Mouse (Mus musculus): ENCODE data around the gene Mrnip. TPM values are rescaled to one million over a fixed set of nuclear protein-coding genes. Genes with fewer than 3 reads are reported as not detected.

The Mrnip gene
- polyA plus RNA-seq, 1 experiment: 8.3 TPM

DNA sequence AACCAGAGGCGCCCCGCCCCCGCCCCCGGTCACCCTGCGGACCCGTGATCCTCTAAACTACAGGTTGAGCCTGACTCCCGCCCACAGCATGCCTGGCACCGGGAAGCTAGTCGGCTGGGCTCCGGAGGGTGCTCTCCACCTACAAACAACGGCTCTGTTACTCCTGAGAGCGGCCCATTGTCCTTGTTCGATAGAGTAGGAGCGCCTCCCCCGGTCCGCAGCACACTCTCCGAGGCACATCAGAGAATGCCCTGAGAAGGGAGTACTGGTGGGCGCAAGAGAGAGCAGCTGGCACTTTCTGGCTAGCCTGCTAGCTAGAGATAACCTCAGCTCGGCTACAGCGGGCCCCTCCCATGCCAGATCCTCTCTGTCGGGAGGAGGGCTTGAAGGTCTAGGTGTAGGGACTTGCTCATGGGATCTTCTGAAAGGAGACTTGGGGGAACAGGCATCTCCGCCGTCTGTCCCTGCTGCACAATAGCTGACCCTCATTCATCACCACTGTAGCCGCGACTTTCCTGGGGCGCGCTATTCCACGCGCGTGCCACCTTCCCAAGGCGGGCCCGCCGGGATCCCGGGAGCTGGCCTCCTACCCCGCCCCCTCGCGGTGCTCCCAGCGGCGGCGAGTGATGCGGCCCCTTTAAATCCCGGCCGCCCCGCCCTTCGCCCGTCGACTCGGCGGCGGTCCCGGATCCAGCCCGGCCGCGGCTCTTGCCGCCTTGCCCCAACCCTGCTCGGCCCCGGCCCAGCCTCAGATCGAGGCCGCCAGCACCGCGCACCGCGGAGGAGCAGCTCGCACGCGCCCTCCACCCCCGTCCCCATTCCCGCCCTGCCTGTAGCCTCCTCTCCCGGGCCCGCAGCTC is 50.7 kb downstream of the Mrnip start:
- peak; percentile 19 for TF ChIP-seq GATA1 (IDR thresholded peaks at IDR 0.05; ENCODE audit: low read length)

DNA sequence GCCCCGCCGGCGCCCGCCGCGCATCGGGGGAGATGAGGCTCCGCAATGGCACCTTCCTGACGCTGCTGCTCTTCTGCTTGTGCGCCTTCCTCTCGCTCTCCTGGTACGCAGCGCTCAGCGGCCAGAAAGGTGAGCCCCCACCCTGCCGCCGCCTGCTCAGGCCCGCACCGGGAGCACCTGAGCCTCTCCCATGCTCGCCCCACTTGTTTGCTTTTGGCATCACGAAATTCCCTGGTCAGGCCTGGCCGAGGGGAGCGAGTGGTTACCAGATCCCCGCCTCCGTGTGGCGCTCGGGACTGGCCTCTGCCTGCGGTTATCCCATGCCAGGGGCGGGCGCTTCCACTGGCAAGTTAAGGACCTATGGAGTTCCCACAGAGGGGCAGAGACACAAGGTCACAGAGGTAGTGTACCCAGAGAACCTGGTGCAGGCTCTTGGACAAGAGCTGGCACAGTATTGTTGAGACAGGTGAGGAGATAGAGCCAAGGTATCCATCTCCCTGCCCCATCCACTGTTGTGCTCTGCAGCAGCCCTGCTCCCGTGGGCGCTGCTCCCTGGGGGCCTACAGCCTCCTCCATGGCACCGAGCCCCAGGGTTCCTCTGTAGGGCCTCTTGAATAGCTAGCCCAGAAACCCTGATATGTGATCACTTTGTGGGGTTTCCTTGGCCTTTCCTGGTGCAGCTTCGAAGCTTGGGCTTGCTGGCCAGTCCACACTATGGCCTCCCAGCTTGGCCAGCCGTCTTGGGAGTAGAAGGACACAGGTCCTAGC is 51.6 kb downstream of the Mrnip start:
- no peak for TF ChIP-seq GATA1 (IDR thresholded peaks at IDR 0.05; ENCODE audit: low read length)

DNA sequence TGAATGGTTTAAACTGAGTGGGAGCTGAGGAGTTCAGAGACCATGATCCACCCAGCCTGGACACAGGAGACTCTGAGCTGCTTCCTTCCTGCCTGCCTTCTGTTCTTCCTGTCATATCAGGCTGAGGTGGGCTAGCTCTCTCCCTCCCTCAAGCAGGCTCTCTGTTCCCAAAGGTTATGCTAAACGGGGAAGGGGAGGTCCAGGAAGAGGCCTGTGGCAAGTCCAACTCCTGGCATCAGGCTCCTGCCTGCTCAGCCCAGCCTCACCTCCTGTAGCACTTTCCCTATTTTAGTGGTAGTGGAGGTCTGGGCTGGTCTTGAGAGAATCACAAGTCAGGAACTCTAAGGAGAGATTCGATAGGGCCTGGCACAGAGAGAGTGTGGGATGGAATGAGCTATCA is 52.2 kb downstream of the Mrnip start:
- TF ChIP-seq GATA1 (IDR thresholded peaks at IDR 0.05; ENCODE audit: low read length): no peak

DNA sequence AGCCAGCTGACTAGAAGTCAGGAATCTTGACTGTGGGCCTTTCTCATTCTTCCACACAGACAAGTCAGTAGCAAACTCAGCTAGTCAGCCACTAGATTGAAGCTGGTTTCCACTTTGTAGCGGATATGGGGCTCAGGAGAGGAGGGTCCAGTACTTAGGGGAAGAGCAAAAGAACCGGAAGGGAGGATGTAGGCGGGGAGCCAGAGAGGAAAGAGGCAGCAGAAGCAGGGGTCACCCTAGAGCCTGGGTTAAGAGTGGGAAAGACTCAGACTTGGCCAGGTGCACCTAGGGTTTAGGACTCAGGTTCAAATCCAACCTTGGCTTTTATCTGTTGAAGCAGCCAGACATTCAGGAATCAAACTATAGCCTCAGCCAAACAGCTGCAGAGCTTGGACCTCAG is 53.0 kb downstream of the Mrnip start:
- TF ChIP-seq GATA1 (IDR thresholded peaks at IDR 0.05; ENCODE audit: low read length): no peak

DNA sequence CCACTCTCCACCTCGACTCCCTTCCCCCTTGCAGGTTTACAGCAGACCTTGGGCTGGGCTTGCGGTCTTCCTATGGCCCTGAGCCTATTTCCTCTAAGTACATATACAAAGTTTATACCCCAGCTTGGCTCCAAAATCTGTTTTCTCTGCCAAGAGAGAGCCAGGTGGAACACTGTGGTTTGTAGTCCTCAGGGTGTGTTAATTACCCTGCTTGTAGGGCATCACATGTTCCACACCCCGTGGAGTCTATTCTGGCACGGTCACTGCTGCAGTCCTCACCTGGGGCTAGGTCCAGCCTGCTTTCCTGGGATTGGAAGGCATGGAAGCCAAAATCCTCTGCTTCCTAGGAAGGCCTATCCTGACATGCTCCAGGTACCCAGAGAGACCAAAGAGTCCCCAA is 53.5 kb downstream of the Mrnip start:
- TF ChIP-seq GATA1 (IDR thresholded peaks at IDR 0.05; ENCODE audit: low read length): no peak

DNA sequence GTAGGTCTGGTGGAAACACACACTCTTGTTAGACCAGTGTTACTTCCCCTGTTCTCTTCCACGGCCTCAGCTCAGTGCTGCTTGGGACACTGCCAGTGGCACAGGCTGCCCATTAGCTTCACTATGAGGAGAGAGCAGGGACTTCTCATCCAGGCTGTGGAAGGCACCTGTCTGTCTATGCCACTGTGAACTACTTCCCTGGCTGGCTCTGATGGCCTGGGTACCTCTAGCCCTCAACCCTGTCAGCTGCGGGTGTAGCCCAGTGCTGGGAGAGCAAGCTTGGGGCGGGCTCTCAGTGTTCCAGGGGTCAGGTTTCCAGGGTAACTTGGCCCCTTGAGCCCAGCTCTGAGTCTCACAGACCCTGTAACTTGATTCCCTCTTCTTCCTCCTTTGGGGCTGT is 54.5 kb downstream of the Mrnip start:
- no peak for TF ChIP-seq GATA1 (IDR thresholded peaks at IDR 0.05; ENCODE audit: low read length)

DNA sequence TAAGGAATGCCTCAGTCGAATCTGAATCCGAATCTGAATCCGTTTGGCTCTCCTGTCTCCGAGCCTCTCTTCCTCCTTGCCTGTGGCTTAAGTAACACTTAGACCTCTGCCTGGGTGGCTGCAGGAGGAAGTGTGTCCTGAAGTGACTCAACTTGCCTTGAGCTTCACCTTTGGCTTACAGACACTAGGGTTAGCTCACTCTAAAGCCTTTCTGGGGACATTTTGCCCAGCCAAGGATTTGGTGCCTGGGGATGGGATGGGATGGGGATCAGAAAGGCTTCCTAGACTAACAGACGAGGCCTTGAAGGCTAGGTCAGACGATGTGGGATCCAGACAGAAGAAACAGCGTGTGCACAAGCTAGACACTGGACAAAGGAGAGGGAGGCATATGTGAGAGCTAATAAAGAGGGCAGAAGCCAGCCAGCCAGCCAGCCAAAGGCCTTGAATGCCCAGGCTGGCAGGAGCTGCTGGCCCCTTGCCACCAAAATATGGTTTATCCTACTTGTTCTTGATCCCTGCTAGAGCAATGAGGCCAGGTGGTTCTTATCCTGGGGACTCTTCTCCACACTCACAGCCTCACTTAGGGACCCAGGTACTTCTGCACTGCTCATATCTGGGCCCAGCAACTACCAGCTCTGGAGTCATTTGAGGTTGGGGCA is 55.1 kb downstream of the Mrnip start:
- no peak for TF ChIP-seq GATA1 (IDR thresholded peaks at IDR 0.05; ENCODE audit: low read length)

DNA sequence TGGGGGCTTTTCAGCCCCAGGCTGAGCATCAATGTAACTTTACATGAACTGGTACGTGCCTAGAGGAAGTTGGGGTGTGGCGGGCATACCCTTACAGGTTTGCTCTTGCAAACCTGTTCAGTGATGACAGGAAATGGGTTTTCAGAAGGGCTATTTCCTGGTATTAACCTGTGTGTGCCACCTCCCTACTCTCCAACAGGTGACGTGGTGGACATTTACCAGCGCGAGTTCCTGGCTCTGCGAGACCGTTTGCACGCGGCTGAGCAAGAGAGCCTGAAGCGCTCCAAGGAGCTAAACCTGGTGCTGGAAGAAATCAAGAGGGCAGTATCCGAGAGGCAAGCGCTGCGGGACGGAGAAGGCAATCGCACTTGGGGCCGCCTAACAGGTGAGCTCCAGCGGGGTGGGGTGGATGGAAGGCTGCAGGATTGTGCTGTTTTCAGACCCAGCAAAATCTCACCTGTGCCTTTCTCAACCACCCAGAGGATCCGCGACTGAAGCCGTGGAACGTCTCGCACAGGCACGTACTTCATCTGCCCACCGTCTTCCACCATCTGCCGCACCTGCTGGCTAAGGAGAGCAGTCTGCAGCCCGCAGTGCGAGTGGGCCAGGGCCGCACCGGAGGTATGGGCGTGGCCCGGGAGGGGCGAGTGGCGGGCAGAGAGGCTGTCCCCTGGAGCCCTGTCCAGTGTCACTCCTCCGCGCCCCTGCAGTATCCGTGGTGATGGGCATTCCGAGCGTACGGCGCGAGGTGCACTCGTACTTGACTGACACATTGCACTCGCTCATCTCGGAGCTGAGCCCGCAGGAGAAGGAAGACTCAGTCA is 56.4 kb downstream of the Mrnip start:
- no peak for TF ChIP-seq GATA1 (IDR thresholded peaks at IDR 0.05; ENCODE audit: low read length)

DNA sequence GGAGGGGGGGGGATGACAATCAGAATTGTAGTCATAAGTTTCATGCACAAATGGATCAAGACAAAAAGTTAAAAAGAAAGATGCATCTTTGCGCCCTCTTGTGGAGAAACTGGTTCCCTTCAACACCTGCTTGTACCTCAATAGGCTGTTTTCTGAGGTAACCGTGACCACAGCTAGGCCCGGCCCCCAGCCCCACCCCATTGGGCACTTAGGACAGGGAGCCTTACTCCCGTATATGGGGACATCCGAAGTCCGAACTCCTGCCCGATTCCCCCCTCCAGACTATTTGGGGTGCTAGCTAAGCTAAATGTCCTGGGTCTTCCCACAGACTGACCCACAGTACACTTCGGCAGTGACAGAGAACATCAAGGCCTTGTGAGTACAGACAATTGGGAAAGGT is 57.2 kb downstream of the Mrnip start:
- TF ChIP-seq GATA1 (IDR thresholded peaks at IDR 0.05; ENCODE audit: low read length): no peak

DNA sequence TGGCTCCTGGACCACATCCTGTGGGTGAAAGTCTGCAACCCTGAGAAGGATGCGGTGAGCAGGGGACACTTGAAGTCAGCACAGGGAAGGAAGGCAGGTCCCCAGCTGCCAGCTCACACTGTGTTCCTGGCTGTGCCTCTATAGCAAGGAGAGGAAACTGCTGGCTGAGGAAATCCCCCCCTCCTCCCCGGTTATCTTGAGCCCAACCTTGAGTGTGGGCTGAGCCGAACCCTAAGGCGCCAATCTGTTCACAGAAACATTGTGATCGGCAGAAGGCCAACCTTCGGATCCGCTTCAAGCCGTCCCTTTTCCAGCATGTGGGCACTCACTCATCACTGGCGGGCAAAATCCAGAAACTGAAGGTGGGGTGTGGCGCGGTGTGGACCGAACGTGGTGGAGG is 58.8 kb downstream of the Mrnip start:
- TF ChIP-seq GATA1 (IDR thresholded peaks at IDR 0.05; ENCODE audit: low read length): no peak

DNA sequence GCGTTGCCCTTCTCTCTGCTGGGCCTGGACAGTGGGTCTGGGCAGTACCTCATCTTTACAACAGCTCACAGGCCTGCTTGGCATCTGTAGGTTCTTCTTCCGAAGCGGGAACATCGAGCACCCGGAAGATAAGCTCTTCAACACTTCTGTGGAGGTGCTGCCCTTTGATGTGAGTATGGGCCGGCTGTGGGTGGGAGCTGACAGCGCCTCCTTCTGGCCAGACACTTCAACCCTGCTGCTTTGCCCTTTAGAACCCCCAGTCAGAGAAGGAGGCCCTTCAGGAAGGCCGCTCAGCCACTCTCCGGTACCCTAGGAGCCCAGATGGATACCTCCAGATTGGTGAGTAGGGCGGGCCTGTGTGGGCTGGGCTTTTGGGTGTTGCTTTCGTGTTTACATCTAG is 59.7 kb downstream of the Mrnip start:
- no peak for TF ChIP-seq GATA1 (IDR thresholded peaks at IDR 0.05; ENCODE audit: low read length)

DNA sequence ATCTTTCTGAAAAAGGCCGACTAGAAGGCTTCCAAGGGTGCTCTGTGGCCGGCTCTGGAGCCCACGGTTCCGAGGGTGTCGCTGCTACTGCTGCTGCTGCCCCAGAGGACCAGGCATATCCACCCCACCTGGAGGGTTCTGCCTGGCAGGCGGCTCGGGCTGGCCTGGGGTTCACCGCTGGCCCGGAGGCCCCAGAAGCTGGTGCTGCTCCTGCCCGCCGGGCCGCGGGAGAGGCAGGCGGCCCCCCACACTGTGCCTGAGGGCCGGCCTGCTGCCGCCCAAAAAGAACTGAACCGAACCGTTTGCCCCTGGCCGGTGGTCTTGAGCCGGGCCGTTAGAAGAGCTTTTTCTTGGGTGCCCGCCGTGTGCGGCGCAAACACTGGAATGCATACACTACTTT is 60.4 kb downstream of the Mrnip start:
- no peak for TF ChIP-seq GATA1 (IDR thresholded peaks at IDR 0.05; ENCODE audit: low read length)

DNA sequence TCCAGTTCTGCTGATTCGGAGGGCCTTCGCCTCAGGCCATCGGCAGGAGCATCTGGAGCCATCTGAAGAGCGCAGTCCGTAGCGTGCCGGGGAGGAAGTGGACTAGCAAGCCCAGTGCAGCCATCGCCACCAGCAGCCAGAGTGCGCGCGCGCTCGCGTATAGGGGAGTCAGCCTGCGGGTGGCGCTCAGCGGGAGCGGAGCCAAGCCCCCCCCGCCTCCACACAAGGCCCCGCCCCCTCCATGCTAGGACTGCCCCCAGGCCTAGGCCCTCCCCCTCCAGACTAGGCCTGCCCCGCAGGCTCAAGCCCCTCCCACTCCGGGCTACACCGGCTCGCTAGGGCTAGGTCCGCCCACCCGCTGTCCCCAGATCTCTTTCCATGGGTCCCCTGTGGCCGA is 62.3 kb downstream of the Mrnip start:
- no peak for TF ChIP-seq GATA1 (IDR thresholded peaks at IDR 0.05; ENCODE audit: low read length)

DNA sequence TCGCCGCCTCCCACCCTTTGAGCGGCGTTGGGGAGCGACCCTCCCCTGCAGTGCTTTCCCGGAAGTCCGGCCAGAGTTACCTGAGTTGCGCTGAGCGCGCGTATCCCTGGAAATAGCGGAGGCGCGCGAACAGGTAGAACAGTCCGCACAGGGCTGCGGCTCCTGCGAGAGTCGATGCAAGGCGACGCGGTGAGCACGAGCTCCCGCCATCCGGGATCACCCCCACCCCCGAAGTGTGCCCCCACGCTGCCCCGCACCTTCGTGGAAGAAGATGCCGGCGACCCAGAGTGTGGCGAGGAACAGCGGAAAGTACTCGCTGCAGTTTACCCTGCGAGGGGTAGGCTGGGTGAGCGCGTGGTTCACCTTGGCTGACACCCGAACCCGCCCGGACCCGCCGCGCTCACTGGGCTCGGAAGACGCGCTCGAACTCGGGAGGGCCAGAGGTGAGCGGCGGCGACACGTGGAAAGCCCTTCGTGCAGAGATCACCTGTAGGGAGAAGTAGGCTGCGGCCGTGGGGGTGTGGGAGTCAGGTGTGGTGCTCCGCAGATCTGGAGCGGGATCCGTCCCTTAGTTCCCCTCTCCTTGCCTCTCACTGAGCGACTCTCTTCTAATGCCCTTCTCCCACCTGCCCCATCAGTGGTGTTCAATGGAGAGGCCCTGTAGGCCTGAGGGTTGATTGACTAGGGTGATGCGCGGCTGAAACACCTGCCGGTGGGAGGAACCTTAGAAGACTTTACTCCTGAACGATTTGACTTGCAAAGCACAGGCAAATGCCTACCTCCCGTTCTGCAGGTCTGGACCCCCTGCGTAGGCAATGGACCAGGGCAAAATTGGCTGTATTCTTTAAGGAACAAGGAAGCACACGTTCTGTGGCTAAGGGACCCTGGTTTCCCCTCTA is 62.9 kb downstream of the Mrnip start:
- no peak for TF ChIP-seq GATA1 (IDR thresholded peaks at IDR 0.05; ENCODE audit: low read length)
